8 mouse cellular contexts compared by ENCODE assay signal in the genomic region with DNA sequence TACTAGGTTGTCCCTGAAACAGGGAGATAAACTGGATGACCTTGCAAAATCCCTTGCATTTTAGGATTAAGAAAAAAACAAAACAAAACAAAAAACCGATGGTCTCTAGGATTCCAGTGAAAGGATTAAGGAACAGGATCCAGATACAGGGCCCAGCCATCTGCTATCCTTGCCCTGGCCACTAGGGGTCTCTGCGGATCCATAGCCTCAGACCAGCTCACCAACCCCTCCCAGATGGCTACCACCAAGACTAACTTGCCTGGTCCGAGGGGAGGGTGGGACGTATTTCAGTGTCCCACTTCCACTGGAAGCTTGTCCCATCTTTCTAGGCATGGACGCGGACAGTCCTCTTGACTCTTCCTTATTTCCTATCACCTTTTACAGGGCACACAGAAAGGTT.
DNase-seq lines count a peak whose midpoint lies in the region; ATAC-seq and TF ChIP-seq lines count a peak whose summit lies in the region.

No protein-coding gene starts in this region.

- H3K4me3 ChIP-seq in hindbrain, embryonic 14.5 days (replicated peaks; ENCODE audit: low read length) = no peak overlapping the region

- CTCF ChIA-PET in Patski (lab: Charles Lee) = interaction anchor here (0.6 to 1.3 kb wide), 5 partner anchors 15 to 413 kb away, joined by 3 to 4 read pairs (median 3); no protein-coding TSS in a partner anchor

- peak; percentile 74 for ATAC-seq in Patski
- no peak; the same call in 1 of the 2 replicates for ATAC-seq in hindbrain, embryonic 14.5 days (ENCODE audit: low FRiP score)

- no peak overlapping the region; the same call in 1 of the 2 replicates for H3K4me2 ChIP-seq in hindbrain, embryonic 14.5 days (replicated peaks)

- 0 out of 2 replicates have a peak overlapping the region, but pooled peaks have one; percentile 18 for H3K27ac ChIP-seq in hindbrain, embryonic 14.5 days

- POLR2A ChIA-PET in Patski (lab: Charles Lee) = no interaction called here

- no peak overlapping the region for H3K9ac ChIP-seq in hindbrain, embryonic 14.5 days

- TF ChIP-seq CTCF in Patski (IDR thresholded peaks at IDR 0.05) = peak; percentile 90

- DNase-seq in Patski (ENCODE audit: low read depth, low spot score) = no peak
- peak; percentile 93 for DNase-seq in cerebellum, postnatal 14 days
- DNase-seq in frontal cortex, postnatal 36 days (ENCODE audit: low spot score in 2 of 2) = peak; percentile 82 to 92
- peak; percentile 87 for DNase-seq in hindbrain, embryonic 14.5 days (ENCODE audit: low spot score)
- peak; percentile 79 to 88 for DNase-seq in layer of hippocampus, postnatal 14 days (ENCODE audit: low spot score in 2 of 2)
- DNase-seq in lung, postnatal 4 days = peak; percentile 83 to 84
- peak; percentile 89 for DNase-seq in right cerebral cortex, adult 18-20 months
- DNase-seq in urinary bladder, postnatal 25 days (ENCODE audit: low spot score) = peak; percentile 77

- in situ Hi-C loops in Patski (cut with MboI; ENCODE audit: low pct_unique_long_range_greater_than_20kb) = no loop called here

- H3K9me3 ChIP-seq in hindbrain, embryonic 14.5 days (ENCODE audit: control insufficient read depth, low read length) = no peaks in the 10 kb centered on the region

- peaks cover 17% of the 10 kb centered on the region for H3K4me1 ChIP-seq in hindbrain, embryonic 14.5 days (replicated peaks; ENCODE audit: control insufficient read depth, insufficient read depth, low read length)

- peaks cover 26% of the 10 kb centered on the region for H3K27me3 ChIP-seq in Patski
- no peaks in the 10 kb centered on the region for H3K27me3 ChIP-seq in hindbrain, embryonic 14.5 days (ENCODE audit: control insufficient read depth, insufficient read depth, low read length)

- WGBS in hindbrain, embryonic 14.5 days = 4% methylated on average over 6 of the region's 6 CpGs

- H3K36me3 ChIP-seq in hindbrain, embryonic 14.5 days (replicated peaks; ENCODE audit: control insufficient read depth, insufficient read depth) = no peaks in the 10 kb centered on the region
